Mouse (Mus musculus) heart, adult 18-20 months (tissue): ENCODE data around the gene Cux1. TPM values are rescaled to one million over a fixed set of nuclear protein-coding genes. Genes with fewer than 3 reads are reported as not detected.
"Not testable (repeated sequence)": the region's sequence is repeated elsewhere in the genome, so short reads cannot be mapped to it uniquely, and the experiment has no call there.

Experiments
- DNase-seq, 2 experiments: peaks; one replicate each; pipeline ENCODE4 v3.0.0; 2021 to 2022; ENCODE audit warnings: mixed read lengths in 1 of 2
- total RNA-seq, 2 experiments: library from RNA; stranded (reverse); gene quantifications; 2 replicates each; pipeline ENCODE4 v1.2.3; 2021

Cux1 gene
- total RNA-seq, 2 experiments from 2014 or later: 78.7 to 87.5 TPM

GRCm38 (mm10) chr5:136474086-136474485, 93.2 kb downstream of the Cux1 start:
- DNase-seq: no peak

DNA sequence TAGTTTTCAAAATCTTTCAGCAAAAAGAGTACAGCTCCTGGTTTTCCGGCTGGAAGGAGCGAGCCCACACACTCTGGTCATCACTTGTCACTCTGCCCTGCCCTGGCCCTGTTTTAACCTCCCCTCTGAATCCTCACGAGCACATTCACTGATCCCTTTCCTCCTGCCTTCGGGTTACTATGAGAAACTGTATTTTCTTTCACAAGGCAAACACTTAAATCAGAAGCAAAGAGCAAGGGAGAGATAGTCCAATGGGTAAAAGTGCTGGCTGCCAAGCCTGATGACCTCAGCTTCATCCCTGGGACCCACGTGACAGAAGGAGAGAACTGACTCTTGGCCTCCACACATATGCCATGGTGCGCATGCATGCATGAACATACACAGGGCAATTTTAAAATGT, 94.0 kb downstream of the Cux1 start:
- DNase-seq: peak; percentile 44 to 45

DNA sequence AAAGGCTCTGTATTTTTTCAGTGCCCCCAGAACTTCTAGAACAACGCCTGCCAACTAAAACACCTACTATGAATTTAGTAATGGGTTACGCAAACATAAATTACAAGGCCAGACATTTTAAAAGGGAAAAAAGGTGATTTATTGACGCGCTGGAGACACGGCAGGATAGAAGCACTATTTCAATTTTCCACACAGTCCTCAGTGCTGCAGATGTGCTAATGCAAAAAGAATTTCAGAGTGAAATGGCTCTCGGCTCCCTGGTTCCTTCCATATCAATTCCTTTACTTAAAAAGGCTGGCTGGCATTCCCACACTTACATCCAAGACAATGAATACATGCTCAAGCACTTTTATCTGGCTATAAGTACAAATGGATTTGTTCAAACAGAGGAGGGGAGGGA, 94.4 kb downstream of the Cux1 start:
- no peak for DNase-seq

DNA sequence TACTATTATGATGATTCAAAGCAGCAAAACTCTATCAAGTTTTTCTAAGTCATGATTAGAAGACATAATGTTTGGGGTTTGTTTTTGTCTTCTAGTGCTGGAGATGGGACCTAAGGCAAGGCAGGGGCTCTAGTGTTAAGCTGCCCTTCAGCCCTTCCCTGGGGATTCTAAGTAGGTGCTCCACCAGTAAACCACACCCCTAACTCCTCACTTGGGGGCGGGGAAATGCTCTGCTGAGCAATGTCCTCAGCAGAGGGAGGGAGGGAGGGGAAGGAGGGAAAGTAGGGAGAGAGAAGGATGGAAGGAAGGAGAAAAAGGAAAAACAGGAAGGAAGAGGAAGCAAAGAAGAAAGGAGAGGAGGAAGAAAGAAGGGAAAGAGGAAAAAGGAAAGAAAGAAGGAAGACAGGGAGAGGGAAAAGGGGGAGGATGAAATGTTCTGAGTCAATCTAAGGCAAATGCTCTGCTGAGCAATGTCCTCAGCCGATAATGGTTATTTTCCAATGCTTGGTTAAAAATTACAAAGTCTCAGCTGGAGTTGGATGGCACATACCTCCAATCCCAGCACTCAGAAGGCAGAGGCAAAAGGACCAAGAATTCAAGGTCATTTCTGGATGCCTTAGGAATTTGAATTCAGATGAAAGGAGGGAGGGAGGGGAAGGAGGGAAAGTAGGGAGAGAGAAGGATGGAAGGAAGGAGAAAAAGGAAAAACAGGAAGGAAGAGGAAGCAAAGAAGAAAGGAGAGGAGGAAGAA, 96.1 kb downstream of the Cux1 start:
- DNase-seq: not testable (repeated sequence)

- DNase-seq: peak; percentile 44 to 52
These were observed 98.0 kb downstream of the Cux1 start for GRCm38 (mm10) chr5:136469301-136469700.

DNA sequence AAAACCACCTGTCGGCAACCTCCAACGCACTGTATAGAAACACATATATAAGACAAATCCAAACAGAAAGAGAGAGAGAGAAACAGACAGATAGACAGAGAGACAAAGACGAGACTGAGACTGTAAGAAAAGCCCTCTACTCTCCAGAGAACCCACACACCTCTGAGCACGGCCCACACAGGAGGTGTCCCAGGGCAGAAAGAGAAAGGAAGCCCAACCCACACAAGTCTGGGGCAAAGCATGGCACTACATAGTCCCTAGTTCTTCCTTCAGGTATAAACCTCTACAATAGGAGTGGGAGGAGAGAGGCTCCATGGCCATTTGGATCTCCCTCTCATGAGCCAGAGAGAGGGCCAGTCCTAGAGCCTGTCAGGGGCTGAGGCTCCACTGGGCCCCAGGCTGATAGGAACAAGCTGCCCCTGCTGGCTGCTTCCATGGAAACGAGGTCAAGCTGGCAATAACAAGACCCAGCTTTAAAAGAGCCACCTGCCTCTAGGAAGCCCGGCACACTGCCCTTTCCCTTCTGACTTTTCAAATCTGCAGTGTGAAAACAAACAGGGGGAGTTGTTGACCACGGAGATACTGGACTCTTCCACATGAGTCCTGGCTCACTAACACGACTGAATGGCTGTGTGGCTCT, 99.8 kb downstream of the Cux1 start:
- peak; percentile 83 to 88 for DNase-seq

- DNase-seq: peak; percentile 60 to 72
These were observed 101.4 kb downstream of the Cux1 start for GRCm38 (mm10) chr5:136465770-136466406.

DNA sequence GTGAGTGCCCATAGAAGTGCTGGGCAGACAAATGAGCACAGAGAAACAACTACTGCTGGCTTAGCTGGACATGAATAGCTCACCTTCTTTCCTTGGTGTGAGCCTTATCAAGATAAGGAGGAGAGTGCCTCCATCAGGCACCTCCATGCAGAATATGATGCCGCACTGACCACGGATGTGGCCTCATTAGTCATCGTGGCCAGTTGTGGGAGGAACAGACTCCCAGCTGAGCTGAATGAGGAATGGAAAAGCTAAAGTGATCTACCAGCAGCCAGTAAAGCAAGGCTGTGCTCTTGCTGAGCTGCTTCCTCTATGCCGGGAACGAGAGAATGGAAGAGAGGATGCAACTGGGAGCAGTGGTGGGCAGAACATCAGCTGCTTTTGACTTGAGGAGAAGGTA, 101.9 kb downstream of the Cux1 start:
- DNase-seq: peak; percentile 47 to 54

- no peak for DNase-seq
These were observed 102.4 kb downstream of the Cux1 start for GRCm38 (mm10) chr5:136464849-136465248.

- peak in 1 of 2 experiments; percentile 26 for DNase-seq
These were observed 103.2 kb downstream of the Cux1 start for GRCm38 (mm10) chr5:136464128-136464527.

DNA sequence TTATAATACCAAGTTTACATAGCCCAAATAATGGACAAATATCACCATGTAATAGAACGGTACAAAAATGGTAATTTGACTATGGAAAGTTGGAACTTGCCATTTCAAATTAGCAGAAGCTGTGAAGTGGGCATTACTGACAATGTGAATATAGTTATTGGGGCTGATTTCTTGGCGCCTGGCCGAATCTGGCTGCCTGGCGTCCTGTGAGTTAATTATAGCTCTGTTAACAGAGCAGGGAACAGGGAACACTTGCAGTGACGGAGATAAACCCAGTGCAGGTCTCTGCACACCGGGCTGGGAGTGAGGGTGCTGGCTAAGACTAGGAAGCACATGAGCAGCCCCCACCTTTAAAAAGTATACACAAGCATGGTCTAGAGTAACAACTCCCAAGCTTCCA, 104.7 kb downstream of the Cux1 start:
- DNase-seq: peak; percentile 82

- no peak for DNase-seq
These were observed 107.4 kb downstream of the Cux1 start for GRCm38 (mm10) chr5:136459901-136460300.

DNA sequence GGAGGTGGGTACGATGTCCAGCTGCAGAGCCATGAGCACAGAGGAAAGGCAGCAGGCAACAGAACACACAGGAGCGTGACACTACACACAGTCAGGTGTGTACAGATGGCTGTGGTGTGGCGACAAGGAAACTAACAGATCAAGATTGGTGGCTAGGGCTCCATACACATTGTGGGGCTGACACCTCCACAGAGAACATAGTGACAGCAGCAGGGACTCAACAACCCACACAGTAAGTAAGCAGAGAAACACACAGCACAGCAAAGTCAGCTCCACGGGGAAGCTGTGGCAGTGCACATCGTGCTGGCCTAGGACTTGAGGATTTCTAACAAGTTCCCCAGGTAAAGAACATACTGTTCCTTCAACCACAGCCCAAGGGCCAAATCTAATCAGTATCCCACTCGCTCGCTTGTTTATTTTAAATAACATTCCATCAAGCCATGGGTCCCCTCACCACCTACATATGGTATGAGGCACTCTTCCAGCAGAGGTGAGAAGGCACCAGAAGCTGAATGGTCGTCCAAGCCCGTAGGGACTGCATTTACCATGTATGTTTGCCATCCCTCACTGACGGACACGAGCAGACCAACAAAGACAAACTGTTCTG, 108.3 kb downstream of the Cux1 start:
- DNase-seq: no peak

DNA sequence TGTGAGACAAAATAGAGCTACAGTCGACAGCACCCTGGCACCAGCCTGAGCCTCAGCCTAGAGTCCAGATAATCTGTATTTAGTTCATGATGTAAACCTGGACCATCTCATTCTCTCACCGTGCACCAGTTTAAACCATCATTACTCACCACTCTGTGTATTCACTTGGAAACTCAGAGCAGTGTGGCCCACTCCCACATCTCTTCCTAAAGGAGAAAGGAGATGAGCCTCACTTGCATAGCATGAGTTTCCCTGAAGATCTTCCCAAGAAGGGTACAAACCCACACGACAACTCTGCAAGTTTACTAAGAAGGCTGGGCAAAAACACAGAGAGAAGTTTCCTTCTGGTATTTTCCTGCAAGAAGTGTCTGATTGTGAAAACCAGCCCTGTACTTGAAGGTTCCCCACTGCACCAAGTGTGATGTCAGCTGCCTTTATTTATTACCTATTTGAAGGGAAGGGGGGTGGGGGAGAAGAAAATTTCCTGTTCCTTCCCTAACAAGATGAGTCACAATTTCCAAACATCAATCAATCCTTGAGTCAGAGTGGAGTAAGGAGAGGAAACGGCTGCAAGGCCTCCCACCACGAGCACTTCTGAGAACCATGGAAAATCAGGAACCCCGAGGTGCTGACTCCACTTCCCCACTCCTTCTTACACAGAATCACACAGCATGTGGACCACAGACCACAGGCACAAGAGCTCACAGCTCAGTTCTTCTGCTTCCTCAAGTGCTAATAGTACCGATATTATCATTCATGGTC, 109.0 kb downstream of the Cux1 start:
- DNase-seq: peak in 1 of 2 experiments; percentile 67

GRCm38 (mm10) chr5:136456395-136456794, 110.9 kb downstream of the Cux1 start:
- peak in 1 of 2 experiments; percentile 41 for DNase-seq

- no peak for DNase-seq
These were observed 114.6 kb downstream of the Cux1 start for GRCm38 (mm10) chr5:136452681-136453080.

DNA sequence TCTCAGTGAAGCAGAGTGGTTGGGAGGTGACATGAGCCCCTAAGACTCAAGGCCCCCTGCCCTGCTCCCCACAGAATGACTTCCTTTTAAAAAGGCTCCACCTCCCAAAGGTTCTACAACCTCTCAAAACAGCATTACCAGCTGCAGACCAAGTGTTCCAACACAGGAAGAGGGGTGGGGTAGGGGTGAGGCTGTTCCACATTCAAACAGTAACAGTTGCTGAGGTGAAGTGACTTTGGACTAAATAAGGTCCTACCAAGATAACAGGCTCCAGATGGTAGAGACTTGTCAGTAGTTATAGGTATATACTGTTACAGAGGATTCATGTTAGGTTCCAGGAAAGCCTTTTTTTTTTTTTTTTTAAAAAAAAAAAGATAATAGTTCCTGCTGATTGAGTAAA, 117.5 kb downstream of the Cux1 start:
- no peak for DNase-seq

DNA sequence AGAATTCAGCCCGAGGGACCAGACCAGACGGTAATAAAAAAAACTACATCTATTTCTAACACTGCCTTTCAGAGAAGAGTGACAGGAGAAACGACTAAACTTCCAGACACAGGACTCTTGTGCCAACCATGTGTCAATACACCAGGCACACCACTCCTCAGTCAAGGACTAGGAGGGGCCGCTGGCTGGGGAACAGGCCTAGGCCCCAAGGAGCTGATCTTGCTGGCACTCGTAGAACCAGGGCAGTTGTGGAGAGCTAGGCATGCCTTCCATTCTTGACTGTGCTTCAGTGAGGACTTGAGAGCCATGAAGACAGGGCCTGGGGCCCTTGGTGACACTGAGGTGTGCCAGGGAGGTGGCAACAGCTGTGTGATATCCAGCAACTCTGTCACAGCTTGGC, 121.3 kb downstream of the Cux1 start:
- no peak for DNase-seq

GRCm38 (mm10) chr5:136442238-136443187, 124.8 kb downstream of the Cux1 start:
- peak; percentile 39 to 42 for DNase-seq

DNA sequence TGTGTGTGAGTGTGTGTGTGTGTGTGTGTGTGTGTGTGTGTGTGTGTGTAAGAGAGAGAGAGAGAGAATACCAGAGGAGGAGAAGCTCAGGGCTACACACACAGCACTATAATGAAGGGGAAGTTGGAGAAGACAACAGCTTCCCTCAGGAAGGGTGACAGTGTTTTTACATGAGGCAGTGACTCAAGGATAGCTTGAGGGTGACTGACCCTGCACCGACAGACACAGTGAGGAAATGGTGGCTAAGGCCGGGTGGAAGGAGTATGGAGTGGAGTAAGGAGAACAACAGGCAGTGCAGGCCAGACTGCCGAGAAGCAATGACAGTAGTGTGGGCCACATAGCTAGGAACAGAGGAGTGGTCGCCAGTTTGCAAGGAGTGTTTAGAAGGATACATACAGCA, 137.6 kb downstream of the Cux1 start:
- DNase-seq: no peak
